Mouse (Mus musculus) kidney, postnatal 14 days (tissue): ENCODE data around the gene Parg.
"Not testable (repeated sequence)": the region's sequence is repeated elsewhere in the genome, so short reads cannot be mapped to it uniquely, and the experiment has no call there.

Source experiments
- DNase-seq: peaks from one replicate; pipeline ENCODE4 v3.0.0; 2022; ENCODE audit warnings: mixed read lengths

Parg gene

DNA sequence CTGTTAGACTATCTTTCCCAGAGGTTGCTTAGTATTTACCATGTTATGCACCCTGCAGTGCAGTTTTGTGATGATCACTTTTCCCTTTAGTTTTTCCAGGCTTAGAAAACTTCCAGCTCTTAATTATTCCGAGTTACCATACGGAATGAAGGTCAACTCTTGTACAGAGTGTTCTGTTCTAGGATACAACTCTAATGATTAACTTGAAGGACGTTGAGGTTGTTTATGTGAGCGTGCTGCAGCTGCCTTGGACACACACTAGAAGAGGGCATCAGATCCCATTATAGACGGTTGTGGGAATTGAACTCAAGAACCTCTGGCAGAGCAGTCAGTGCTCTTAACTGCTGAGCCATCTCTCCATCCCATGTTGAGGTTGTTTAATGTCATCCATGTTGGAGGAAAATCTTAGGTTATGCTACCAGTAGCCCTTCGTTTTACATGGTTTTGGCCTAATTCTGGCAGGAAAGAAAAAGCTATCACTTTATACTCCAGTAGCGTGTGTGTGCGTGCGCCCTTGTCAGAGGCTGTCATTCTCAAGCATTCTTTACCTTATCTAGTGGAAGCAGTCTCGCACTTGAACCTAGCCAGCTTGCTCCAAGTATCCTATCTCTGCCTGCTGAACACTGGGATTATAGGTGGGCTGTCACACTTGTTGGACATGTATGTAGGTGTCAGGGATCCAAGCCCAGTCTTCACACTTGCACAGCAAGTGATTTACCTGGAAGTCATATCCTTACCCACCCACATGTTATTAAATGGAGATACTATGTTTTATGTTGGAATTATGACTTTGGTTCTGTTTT, 22.2 kb upstream of the Parg start:
- DNase-seq, result peak; percentile 56

- DNase-seq, result no peak
Observed at GRCm38 (mm10) chr14:32180861-32181260, 20.9 kb upstream of the Parg start.

GRCm38 (mm10) chr14:32183846-32184245, 17.9 kb upstream of the Parg start:
- no peak for DNase-seq

DNA sequence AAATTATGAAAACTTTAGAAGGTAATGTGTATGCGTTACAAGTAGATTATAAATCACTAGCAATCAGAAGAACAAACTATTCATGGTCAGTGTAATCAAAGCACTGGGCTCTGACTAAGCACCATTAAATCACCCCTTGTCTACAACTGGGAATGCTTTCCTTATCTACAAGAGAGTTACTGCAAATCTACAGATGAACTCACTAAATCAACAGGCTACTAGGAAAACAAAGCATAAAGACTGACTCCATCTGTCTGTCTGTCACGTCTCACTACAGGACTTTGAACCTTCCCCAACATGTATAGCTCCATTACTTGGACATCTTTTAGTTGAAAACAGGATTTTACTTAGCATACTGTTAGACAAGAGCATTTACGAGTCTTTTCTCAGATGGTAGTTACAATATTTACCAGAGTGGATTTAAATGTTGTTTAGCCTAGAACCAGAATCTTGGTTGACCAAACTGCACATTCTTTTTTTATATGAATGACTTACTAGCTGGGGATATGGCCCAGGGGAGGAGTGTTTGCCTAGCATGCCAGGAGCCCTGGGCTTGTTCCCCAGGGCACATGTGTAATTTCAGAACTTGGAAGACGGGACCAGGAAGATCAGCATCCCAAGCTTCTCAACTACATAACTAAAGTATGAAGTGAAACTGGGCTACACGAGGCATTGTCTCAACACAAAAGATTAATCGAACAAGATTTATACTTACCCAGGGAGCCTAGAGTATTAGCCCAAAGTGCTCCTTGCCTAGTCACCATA, 10.9 kb upstream of the Parg start:
- DNase-seq, result no peak

- DNase-seq, result no peak
Observed at GRCm38 (mm10) chr14:32191926-32192325, 9.8 kb upstream of the Parg start.

DNA sequence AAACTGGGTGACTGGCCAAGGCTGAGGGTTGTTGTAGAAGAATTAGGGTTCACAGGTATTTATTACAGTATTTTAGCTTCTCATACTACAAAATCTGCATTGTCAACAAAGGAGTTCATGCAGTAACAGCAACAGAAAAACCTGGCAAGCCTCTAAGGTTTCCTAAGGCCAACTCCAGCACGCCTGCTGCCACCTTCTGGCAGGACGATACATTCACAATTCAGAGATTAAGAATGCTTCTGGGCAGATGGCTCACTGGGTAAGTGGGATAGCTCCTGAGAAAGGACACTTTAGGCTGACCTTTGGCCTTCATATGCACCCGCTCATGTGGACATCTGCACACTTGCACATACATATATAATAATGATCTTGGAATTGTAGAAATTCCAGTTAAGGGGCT, 9.3 kb upstream of the Parg start:
- peak; percentile 58 for DNase-seq

- DNase-seq, result not testable (repeated sequence)
Observed at GRCm38 (mm10) chr14:32193557-32193956, 8.2 kb upstream of the Parg start.

DNA sequence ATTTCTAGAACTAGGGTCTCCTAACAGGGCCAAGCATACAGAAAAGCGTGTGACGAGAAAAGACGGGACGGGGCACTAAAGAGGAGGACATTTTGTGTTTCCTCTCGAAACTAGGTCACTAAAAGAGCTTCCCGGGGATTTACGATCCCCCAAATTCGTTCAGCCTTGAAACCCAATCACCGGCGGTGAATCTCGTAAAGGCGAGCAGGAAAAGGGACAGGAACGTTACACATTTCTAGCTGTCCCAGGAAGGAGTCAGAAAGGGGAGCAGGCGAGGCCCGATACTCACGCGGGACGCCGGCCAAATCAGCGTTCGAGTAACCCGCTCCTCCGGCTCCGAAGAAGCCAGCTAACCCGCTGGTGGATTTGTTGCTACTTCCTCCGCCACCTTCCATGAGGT, 395 bp upstream of the Parg start:
- no peak for DNase-seq

GRCm38 (mm10) chr14:32226601-32227000, 24.9 kb downstream of the Parg start:
- no peak for DNase-seq

- DNase-seq, result peak; percentile 57
Observed at GRCm38 (mm10) chr14:32228996-32229395, 27.2 kb downstream of the Parg start.

DNA sequence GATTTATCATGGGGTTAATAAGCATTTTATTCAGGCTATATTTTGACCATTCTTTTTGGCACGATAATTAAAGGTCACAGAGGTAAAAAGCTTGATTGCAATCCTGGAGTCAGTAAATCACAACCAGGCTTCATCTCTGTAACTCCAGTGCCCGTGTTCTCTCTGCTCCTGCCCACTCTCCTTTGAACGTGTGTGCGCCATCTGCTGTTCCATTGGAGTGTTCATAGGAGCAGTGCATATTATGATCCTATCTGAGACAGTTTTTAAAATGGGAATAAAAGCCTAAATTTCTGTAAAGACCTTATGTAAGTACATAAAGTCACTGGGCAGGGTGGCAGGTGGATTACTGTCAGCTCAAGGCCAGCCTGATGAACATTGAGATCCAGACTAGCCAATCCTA, 40.7 kb downstream of the Parg start:
- no peak for DNase-seq

DNA sequence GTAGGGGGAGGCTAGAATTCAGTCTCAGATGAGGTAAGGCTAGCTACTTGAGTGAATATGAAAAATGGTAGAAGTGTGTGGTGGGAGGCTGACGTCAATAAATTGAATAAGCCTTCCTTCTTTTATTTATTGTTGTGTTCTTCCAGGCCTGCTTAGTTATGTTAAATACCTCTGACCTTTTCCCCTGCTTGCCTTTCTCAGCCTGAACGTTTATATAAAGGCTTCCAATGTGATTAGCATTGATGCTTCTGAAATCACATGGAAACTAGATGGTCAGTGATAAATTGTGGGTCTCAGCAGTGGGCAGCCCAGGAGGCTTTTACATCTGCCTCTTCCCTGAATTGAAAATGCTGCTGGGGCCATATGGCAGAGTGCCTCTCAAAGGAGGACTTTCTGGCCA, 44.3 kb downstream of the Parg start:
- DNase-seq, result no peak

- peak; percentile 49 for DNase-seq
Observed at GRCm38 (mm10) chr14:32249616-32250015, 47.9 kb downstream of the Parg start.

DNA sequence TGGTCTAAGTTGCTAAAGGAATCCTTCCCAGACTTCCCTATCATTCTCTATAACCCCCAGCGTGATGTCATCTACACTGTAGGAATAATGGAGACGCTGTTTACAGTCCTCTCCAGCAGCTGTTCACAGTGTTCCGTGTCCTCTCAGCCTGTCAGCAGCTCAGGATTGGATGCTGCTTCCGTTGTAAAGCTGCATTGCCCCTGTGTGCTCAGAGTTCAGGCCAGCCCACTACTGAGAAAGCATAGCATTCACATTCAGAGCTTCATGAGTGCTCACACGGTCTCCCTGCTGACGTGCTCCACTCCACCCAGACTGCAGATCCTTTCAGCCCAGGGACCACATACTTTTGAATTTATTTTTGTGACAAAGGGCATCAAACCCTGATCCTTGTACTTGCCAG, 59.1 kb downstream of the Parg start:
- no peak for DNase-seq

GRCm38 (mm10) chr14:32261741-32262140, 60.0 kb downstream of the Parg start:
- no peak for DNase-seq

GRCm38 (mm10) chr14:32268999-32269398, 67.2 kb downstream of the Parg start:
- DNase-seq, result no peak

- DNase-seq, result no peak
Observed at GRCm38 (mm10) chr14:32269589-32269988, 67.8 kb downstream of the Parg start.

GRCm38 (mm10) chr14:32301622-32302021, 99.9 kb downstream of the Parg start:
- DNase-seq, result no peak

DNA sequence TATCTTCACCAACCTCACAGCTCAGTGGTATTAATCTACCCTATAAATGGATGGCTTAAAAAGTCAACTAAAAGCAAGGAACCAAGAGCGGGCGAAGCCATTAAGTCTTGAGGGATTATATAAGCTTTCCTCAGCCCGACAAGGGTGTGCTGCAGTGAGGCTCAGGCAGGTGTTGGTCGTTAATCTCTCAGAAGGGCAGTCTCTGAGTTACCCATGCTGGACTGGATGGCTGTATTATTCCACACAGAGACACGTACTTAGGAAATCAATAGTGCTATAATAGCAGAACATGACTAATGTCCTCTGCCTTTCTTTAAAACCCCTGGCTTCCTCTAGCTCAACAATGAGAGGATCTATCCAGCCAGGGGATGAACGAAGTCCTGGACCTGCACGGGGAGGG, 100.7 kb downstream of the Parg start:
- no peak for DNase-seq

GRCm38 (mm10) chr14:32304921-32305320, 103.2 kb downstream of the Parg start:
- no peak for DNase-seq

GRCm38 (mm10) chr14:32309876-32310275, 108.1 kb downstream of the Parg start:
- peak; percentile 55 for DNase-seq

DNA sequence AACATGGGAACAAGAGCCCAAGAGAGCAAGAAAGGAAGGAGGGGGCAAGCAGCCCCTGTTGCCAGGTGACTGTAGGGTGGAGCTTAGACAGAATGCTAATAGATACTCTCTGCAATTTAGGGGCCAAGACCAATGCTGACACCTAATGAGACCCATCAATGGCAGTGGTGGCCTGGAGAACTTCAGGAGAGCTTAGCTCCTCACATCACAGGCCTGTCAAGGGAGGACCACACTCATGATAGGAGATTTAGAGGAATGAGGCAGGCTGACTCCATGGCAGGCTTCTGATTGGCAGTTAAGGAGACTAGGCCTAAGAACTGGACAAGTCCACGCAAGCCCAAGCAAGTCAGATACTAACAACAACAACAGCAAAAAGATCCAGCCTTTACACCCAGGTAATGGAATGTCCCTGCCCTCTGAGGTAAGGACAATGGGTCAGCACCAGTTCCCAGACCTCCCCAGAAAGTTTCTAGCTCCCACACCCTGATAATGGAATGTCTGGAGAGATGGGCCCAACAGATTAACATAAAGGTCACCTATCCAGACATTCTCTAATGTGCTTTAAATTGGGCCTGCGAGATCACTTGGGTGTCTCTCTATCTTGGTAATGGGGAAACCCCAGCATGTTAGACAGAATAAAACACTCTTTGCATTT, 109.8 kb downstream of the Parg start:
- DNase-seq, result no peak

- no peak for DNase-seq
Observed at GRCm38 (mm10) chr14:32317822-32318221, 116.1 kb downstream of the Parg start.
